Mouse (Mus musculus) C2C12 (cell line): ENCODE results near the gene P2ry14. TPM values are rescaled to one million over a fixed set of nuclear protein-coding genes. Genes with fewer than 3 reads are reported as not detected.

Experiments
- H3K27me3 ChIP-seq: one replicate; pipeline ENCODE4 v1.6.1; 2011; ENCODE audit not compliant: control insufficient read depth, insufficient read depth, insufficient read length
- H3K36me3 ChIP-seq: one replicate; pipeline ENCODE4 v1.6.1; 2011; ENCODE audit not compliant: control insufficient read depth, insufficient read depth
- H3K4me3 ChIP-seq: one replicate; pipeline ENCODE4 v1.5.1; 2011; ENCODE audit warnings: mild to moderate bottlenecking, control low read depth; ENCODE audit not compliant: poor library complexity, insufficient read depth, severe bottlenecking
- H3K79me2 ChIP-seq: one replicate; pipeline ENCODE4 v1.6.1; 2011; ENCODE audit not compliant: control insufficient read depth, insufficient read depth
- H3K79me3 ChIP-seq: one replicate; pipeline ENCODE4 v1.6.1; 2011; ENCODE audit warnings: low read depth, control low read depth
- H3ac ChIP-seq: one replicate; pipeline ENCODE3; 2011; ENCODE audit warnings: low read depth; ENCODE audit not compliant: control insufficient read depth, insufficient read length
- CEBPB ChIP-seq: IDR thresholded peaks from one replicate; pipeline ENCODE4 v1.6.1; 2011; ENCODE audit warnings: low read depth, mild to moderate bottlenecking, control low read depth, moderate library complexity
- CTCF ChIP-seq: IDR thresholded peaks from one replicate; pipeline ENCODE4 v1.5.1; 2011; ENCODE audit not compliant: control insufficient read depth, insufficient read depth, insufficient read length
- FOSL1 ChIP-seq: IDR thresholded peaks from one replicate; pipeline ENCODE4 v1.8.0; 2011; ENCODE audit warnings: mild to moderate bottlenecking, low read length; ENCODE audit not compliant: poor library complexity, insufficient read depth, severe bottlenecking
- MAX ChIP-seq: IDR thresholded peaks from one replicate; pipeline ENCODE4 v1.6.1; 2011; ENCODE audit warnings: mild to moderate bottlenecking, control low read depth
- MYOD1 ChIP-seq: IDR thresholded peaks from one replicate; pipeline ENCODE4 v1.6.1; 2011; ENCODE audit warnings: low read depth; ENCODE audit not compliant: control insufficient read depth, insufficient read length
- MYOG ChIP-seq: IDR thresholded peaks from one replicate; pipeline ENCODE4 v1.6.1; 2011; ENCODE audit not compliant: control insufficient read depth, insufficient read length; ENCODE audit errors: extremely low read depth
- USF1 ChIP-seq: IDR thresholded peaks from one replicate; pipeline ENCODE4 v1.6.1; 2011; ENCODE audit warnings: low read depth, mild to moderate bottlenecking, control low read depth, moderate library complexity
- polyA plus RNA-seq: library from polyadenylated mRNA; unstranded; fragments of >200 nt; fragmentation: generic; extraction: Trizol; gene quantifications from one replicate; pipeline ENCODE4 v1.2.1, GENCODE M21; 2012; ENCODE audit warnings: missing spikeins

The P2ry14 gene
- polyA plus RNA-seq, 1 experiment = not detected

DNA sequence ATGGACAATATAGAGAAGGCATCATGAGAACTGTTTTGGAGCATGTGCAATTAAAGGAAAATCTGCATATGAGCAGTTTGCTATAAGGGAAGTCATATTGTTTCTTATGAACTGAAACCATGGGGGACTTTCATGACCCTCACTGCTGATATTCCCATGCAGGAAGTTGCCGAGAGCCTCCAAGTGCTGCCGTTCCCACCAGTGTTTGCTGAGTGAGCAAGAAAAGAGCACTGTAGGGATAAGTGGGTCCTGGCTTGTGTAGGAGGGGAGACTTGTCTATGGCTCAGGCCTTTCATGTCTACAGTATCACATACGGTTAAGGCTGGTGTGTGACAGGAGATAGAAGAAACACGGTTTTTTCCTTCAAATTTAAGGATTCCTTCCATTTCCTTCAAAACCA is 32.2 kb upstream of the P2ry14 start:
- Histone ChIP-seq H3ac (no peak overlapping the region), H3K79me2 (no peaks in the 10 kb centered on the region), H3K4me3 (no peak overlapping the region), H3K27me3 (no peaks in the 10 kb centered on the region), H3K79me3 (no peaks in the 10 kb centered on the region), H3K36me3 (no peaks in the 10 kb centered on the region)
- no peak for TF ChIP-seq FOSL1
- no peak for TF ChIP-seq MYOG
- TF ChIP-seq MAX = no peak
- no peak for TF ChIP-seq MYOD1
- no peak for TF ChIP-seq USF1
- no peak for TF ChIP-seq CEBPB
- no peak for TF ChIP-seq CTCF

- Histone ChIP-seq H3K4me3 (no peak overlapping the region), H3K79me2 (no peaks in the 10 kb centered on the region), H3K27me3 (no peaks in the 10 kb centered on the region), H3K79me3 (no peaks in the 10 kb centered on the region), H3K36me3 (no peaks in the 10 kb centered on the region), H3ac (no peak overlapping the region)
- TF ChIP-seq CEBPB (no peak), MAX (no peak), MYOG (no peak), CTCF (no peak), FOSL1 (no peak), USF1 (no peak), MYOD1 (no peak)
Observed at GRCm38 (mm10) chr3:59182129-59182528, 28.7 kb upstream of the P2ry14 start.

DNA sequence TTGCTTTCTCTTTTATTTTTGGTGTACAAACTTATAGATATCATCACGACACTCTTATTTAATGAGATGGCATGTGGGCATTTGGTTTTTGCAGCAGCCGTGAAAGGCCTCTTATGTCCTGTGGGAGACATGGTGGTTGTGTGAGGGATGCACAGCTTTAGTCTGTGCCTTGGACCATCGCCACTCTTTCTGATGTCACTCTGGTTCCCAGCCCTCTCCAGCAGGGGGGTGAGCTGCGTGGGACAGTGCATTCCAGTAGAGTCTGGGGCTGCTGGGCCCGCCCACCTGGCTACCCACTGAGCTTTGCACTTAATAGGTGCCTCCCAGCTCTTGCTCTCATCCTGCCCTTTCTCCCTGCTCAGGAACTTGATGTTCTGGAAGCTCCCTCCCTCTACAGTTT is 27.7 kb upstream of the P2ry14 start:
- no peaks in the 10 kb centered on the region for H3K79me2 ChIP-seq

DNA sequence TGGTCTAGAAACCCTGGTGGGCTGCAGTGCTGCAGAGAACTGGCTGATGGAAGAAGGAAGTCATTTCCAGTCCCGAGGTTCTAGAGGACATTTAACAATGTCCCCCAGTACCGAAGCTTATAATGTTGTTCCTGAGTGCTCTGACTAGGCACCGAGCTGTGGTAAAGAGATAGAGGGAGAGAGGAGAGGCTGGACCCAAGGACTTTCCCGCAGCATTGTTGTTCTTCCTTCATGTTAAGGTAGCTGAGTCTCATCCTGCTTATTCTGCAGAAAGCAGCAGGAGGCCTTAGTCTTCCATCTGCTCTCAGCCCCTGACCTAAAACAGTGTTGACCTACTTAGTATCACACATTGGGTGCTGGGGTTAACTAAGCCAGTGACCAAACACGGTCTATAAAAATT is 23.5 kb upstream of the P2ry14 start:
- Histone ChIP-seq H3K79me3 (no peaks in the 10 kb centered on the region), H3K79me2 (no peaks in the 10 kb centered on the region), H3ac (no peak overlapping the region), H3K27me3 (no peaks in the 10 kb centered on the region), H3K4me3 (no peak overlapping the region), H3K36me3 (no peaks in the 10 kb centered on the region)
- TF ChIP-seq MAX (no peak), MYOD1 (no peak), CEBPB (no peak), USF1 (no peak), FOSL1 (no peak), CTCF (no peak), MYOG (no peak)

More for the DNA sequence above, 27.7 kb upstream of the P2ry14 start:
- Histone ChIP-seq H3K36me3 (no peaks in the 10 kb centered on the region), H3ac (no peak overlapping the region), H3K79me3 (no peaks in the 10 kb centered on the region), H3K27me3 (no peaks in the 10 kb centered on the region), H3K4me3 (no peak overlapping the region)
- TF ChIP-seq CTCF (no peak), MYOD1 (no peak), USF1 (no peak), MAX (no peak), FOSL1 (no peak)

DNA sequence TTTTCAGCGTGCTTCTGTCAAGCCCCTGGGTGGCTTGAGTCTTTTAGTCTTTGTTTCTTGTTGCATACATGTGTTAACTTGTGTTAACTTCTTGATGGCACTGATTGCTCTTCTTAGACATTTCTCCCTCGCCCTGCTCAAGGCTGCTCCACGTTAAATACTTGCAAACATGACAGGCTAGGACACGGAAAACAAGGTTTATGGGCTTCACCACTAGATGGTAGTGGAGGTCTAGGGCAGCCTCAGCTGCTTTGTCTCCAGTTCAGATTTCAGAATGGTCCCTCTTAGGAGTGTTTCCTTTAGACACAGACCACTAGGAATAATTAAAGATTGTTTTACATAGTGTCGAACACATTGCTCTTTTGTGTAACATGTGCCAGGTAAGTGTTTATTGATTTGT is 21.8 kb upstream of the P2ry14 start:
- no peaks in the 10 kb centered on the region for H3K36me3 ChIP-seq
- peak; percentile 30 for TF ChIP-seq CTCF
- no peak for TF ChIP-seq MYOG
- no peak for TF ChIP-seq CEBPB
- no peak for TF ChIP-seq MYOD1

DNA sequence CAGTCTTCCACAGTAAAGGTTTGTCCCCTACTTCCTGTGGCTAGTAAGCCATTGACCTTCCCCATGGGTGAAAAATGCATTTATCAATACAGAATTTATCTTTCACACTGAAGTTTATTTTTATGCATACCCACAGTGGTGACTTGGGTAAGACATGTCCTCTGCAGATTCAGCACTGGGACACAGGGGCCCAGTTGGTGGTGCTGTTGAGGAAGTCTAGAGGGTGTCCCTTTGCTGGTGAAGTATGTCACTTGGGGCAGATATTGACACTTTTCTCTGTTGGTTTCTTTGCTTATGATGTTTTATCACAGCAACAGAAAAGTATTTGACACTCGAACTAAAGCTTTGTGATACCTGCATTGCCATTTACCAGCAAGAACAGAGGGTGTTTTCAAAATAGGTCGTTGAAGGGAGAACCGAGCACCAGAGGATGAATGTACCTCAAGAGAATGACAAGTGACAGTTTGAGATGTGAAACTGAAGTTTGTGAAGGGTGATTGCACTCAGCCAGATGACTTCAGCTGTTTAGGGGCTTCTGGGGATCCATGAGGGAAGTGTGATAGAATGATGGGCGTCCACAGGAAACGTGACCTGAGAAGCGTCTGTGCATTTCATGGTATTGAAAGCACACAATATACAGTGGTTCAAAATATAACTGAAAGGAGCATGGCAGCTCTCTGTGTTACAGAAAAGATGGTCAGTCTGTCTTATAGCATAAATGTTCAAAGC is 21.2 kb upstream of the P2ry14 start:
- Histone ChIP-seq H3K4me3 (no peak overlapping the region), H3K79me3 (no peaks in the 10 kb centered on the region), H3ac (no peak overlapping the region), H3K36me3 (no peaks in the 10 kb centered on the region), H3K27me3 (no peaks in the 10 kb centered on the region), H3K79me2 (no peaks in the 10 kb centered on the region)
- TF ChIP-seq MYOD1 (no peak), MYOG (no peak), CEBPB (no peak), USF1 (no peak), CTCF (no peak), MAX (no peak), FOSL1 (no peak)

More for the DNA sequence above, 21.8 kb upstream of the P2ry14 start:
- H3K4me3 ChIP-seq = no peak overlapping the region
- H3K79me3 ChIP-seq = no peaks in the 10 kb centered on the region
- H3K79me2 ChIP-seq = no peaks in the 10 kb centered on the region
- H3K27me3 ChIP-seq = no peaks in the 10 kb centered on the region
- H3ac ChIP-seq = no peak overlapping the region
